Mouse (Mus musculus) spleen, postnatal 36 days (tissue): Measurements from ENCODE around the gene Bicdl2.

Experiments
- DNase-seq, 2 experiments: peaks; one replicate each; pipeline ENCODE4 v3.0.0; 2022; ENCODE audit warnings: low spot score in 2 of 2, mixed read lengths in 1 of 2

Gene Bicdl2

GRCm38 (mm10) chr17:23660117-23660875 lies at the start of gene Bicdl2:
Gene Bicdl2 (plus strand): TSS chr17:23660506.
- peak in 1 of 2 experiments; percentile 23 for DNase-seq

GRCm38 (mm10) chr17:23617087-23617486 lies 43.2 kb upstream of the Bicdl2 start:
- peak in 1 of 2 experiments; percentile 17 for DNase-seq

DNA sequence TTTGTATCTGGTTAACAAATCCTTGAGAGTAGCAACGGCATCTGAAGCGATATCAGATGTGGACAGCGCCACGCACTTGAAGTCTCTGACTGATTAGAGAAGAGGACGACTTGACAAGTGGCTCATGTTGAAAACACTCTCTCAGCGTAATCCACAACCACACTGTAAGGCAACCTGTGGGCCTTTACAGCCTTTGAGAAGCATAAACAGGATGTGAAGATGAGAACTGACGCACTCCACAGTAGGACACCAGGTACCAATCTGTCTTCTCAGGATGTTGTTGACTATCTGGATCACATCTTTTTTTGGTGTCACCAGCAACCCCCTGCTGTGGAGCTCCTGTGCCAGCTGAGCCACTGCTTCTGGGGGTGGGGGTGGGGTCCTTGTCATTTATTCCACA lies 40.0 kb upstream of the Bicdl2 start:
- DNase-seq = peak in 1 of 2 experiments; percentile 23

- no peak for DNase-seq
Measured at GRCm38 (mm10) chr17:23627813-23628212, 32.5 kb upstream of the Bicdl2 start.

DNA sequence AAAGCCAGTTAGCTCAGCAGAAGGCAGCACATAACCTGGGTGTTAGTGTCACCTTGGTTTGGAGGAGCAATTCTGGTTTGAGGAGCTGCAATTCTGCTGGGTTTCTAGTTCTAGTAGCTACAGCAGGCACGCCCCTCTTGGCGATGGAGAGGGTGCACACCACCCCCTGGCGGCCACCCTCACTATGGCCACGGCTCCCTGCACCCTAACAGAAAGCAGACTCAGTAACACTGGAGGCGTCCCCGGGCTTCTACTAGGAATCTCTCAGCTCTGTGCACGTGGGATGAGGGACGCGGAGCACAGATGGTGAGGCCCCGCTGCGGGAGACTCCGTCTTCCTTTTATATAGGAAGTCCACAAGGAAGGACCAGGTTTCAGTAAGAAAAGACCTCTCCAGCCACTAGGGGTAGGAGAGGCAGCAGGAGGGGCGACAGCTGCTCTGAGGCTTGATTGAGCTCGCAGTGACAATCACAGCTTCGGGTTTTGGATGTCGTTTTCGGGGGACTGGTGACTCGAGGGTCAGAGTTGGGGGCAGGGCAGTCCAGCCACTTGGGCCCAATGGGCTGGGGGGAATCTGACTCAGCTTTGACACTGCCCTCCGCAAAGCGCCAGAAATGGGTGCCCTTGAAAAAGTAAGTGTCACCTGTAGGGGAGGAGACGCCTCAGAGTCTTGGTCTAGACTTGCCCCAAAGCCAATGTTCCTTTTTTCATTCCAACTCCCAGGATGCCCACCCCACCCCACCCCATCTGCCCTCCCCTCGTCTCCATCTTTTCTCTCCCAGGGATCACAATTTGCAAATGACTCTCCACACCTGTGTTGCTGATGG lies 29.9 kb upstream of the Bicdl2 start:
- peak; percentile 49 to 63 for DNase-seq

- no peak for DNase-seq
Measured at GRCm38 (mm10) chr17:23631241-23631640, 29.1 kb upstream of the Bicdl2 start.

GRCm38 (mm10) chr17:23644613-23645495 lies 15.5 kb upstream of the Bicdl2 start, which contains the start of gene Mmp25:
Gene Mmp25 (minus strand): TSS chr17:23645277.
- no peak for DNase-seq

GRCm38 (mm10) chr17:23645894-23646293 lies 14.4 kb upstream of the Bicdl2 start:
- DNase-seq = no peak

DNA sequence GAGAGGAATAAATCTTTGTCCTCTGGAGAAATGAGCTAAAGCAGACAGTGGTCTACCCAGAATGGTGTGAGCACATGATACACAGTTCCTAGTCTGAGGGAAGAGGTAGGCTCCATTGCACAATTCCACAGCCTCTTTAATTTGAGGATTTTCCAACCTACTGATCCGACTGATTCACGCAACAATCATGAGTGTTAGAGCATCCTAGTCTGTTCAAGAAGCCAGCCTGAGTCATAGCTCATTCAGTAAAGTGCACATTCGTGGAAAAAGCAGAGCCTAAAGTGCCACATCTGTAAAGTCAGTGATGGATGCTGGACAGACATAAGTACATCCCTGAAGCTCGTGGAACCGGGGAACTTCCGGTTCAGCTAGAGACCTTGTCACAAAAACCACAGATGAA lies 8.9 kb upstream of the Bicdl2 start:
- DNase-seq = no peak

GRCm38 (mm10) chr17:23653324-23653723 lies 7.0 kb upstream of the Bicdl2 start:
- no peak for DNase-seq

DNA sequence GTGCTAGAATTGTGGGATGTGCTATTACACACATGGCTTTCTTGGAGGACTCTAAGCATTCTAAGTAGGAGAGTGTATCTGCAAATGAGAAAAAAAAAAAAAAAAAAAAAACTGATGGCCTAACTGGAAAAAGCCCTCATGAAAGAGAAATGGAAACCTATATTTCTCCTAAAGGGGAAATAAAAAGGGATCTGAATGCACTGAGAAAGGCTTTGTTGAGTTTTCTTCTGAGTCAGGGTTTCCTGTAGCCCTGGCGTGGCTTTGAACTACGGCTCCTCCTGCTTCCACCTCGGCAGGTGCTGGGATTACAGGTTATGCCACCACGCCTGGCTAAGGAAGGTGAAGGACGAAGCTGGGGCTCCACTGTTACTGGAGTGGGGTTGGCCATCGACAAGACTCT lies 6.3 kb upstream of the Bicdl2 start:
- DNase-seq = no peak

- DNase-seq = no peak
Measured at GRCm38 (mm10) chr17:23654410-23654809, 5.9 kb upstream of the Bicdl2 start.

- no peak for DNase-seq
Measured at GRCm38 (mm10) chr17:23658450-23658849, 1.9 kb upstream of the Bicdl2 start.

DNA sequence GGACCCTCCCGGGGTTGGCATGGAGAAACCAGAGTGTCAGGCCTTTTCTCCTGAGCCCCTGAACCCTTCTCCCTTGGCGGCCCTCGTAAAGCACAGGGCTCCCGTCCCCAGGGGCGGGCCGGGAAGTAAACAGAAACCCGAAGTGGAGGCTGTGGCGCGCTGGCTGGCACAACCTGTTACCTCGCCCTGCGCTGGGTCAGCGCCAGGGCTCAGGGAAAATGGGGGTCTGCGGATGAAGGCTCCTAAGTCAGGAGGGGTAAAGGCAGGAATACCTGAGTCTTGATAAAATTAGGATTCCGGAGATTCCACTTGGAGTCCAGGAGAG lies 532 bp downstream of the Bicdl2 start:
- DNase-seq = no peak

DNA sequence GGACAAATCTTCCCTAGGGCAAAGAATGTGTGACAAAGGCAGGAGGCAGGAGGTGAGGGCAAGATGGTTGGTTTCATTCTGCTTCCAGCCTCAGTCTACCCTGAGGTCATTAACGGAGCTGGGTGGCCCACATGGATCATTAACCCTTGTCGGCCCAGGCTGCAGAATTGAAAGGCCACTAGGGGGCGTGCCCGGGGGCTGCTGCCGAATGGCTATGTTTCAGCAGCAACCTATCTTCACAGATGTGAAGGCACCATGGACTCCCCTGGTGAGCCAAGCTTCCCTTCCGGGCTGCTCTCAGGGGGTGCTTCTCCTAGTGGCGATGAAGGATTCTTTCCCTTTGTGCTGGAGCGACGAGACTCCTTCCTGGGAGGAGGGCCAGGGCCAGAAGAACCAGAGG lies 1.2 kb downstream of the Bicdl2 start:
- DNase-seq = no peak

- DNase-seq = peak; percentile 28 to 41
Measured at GRCm38 (mm10) chr17:23664556-23665021, 4.3 kb downstream of the Bicdl2 start.

- DNase-seq = no peak
Measured at GRCm38 (mm10) chr17:23665511-23665910, 5.2 kb downstream of the Bicdl2 start.

- no peak for DNase-seq
Measured at GRCm38 (mm10) chr17:23670516-23671074, 10.3 kb downstream of the Bicdl2 start.

DNA sequence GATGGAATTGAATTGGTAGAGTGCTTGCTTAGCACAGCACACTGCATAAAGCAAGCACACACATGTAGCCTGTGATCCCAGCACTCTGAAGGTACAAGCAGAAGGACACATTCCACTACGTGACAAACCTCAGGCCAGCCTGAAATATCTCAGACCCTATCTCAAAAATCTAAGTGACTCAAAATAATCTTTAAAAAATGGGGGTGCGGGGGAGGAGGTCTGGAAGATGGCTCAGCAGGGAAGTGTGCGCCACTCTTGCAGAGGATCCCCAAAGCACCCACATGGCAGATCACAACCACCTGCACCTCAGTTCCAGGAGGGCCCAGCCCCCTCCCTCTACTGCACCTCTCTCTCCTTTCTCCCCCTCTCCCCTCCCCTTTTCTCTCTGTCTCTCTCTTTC lies 11.2 kb downstream of the Bicdl2 start:
- DNase-seq = no peak

DNA sequence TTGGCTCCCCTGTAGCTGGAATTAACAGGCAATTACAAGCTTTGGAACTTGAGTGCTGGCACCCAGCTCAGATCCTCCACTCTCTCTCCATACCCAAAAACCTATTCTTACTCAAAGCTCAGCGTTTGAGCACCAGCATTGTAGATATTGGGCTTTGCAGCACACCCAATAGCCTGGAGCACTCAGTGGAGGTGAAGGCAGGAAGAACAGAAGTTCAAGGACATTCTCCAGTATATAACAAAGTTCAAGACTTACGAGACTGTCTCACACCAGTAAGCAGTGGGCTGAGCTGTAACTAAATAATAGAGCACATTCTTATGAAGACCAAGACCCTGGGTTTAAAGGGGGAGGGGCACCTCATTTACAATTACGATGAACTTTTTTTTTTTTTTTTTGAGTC lies 12.5 kb downstream of the Bicdl2 start:
- DNase-seq = no peak

DNA sequence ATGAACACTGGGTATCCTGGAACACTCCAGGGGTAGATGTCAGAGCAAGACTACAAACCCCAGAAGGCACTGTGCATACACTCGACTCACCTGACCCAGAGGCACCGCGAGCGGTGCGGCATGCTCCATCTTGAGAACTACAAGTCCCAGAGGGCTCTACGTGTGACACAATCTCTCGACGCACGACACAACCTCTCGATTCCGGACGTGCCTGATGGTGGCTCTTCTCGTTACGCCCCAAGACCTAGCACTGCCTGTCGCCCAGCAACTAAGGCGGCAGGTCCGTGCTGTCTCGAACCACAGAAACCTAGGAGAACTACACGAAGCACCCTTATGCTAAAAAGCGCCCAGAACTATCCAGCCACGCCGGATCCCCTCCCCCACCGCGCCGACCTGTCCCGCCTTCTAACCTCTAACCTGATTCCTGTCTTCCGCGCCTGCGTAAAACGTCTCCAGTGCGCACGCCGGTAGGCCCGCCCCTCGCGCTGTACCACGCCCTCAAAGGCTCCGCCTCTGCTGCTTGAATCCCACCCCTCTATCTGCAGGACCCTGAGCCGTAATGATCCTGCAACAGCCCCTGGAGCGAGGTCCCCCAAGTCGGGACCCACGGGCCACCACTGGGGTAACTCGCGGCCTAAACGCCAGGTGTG lies 13.2 kb downstream of the Bicdl2 start, which contains the start of the genes Hcfc1r1 and Thoc6:
Hcfc1r1 (plus strand) TSS at position 173 of the 650 bp plus-strand sequence.
Thoc6 (minus strand) TSS at position 459 of the 650 bp plus-strand sequence.
- DNase-seq = peak; percentile 91 to 95
